Mouse (Mus musculus) R1 (cell line): ENCODE data around the gene Il17f.
"Not testable (repeated sequence)": the region's sequence is repeated elsewhere in the genome, so short reads cannot be mapped to it uniquely, and the experiment has no call there.

ENCODE experiments used
- DNase-seq: peaks from one replicate; pipeline ENCODE4 v3.0.0-alpha.2; 2018; ENCODE audit warnings: low read depth, low spot score

The Il17f gene

GRCm38 (mm10) chr1:20790517-20790916 lies at the start of gene Il17f:
TSS of gene Il17f (minus strand) at chr1:20790617.
- DNase-seq: not testable (repeated sequence)

GRCm38 (mm10) chr1:20839911-20840310 lies 49.5 kb upstream of the Il17f start:
- DNase-seq: no peak

GRCm38 (mm10) chr1:20836551-20837125 lies 46.2 kb upstream of the Il17f start:
- no peak for DNase-seq

- no peak for DNase-seq
These were observed 42.7 kb upstream of the Il17f start for GRCm38 (mm10) chr1:20833141-20833511.

- no peak for DNase-seq
These were observed 42.2 kb upstream of the Il17f start for GRCm38 (mm10) chr1:20832473-20833140.

GRCm38 (mm10) chr1:20830546-20830945 lies 40.1 kb upstream of the Il17f start:
- no peak for DNase-seq

- no peak for DNase-seq
These were observed 37.6 kb upstream of the Il17f start for GRCm38 (mm10) chr1:20828061-20828460.

GRCm38 (mm10) chr1:20825036-20825435 lies 34.6 kb upstream of the Il17f start:
- no peak for DNase-seq

- no peak for DNase-seq
These were observed 33.5 kb upstream of the Il17f start for GRCm38 (mm10) chr1:20823906-20824305.

- DNase-seq: no peak
These were observed 33.1 kb upstream of the Il17f start for GRCm38 (mm10) chr1:20823471-20823870.

GRCm38 (mm10) chr1:20820959-20821358 lies 30.5 kb upstream of the Il17f start:
- no peak for DNase-seq

GRCm38 (mm10) chr1:20819771-20820605 lies 29.6 kb upstream of the Il17f start, which contains the start of gene Mcm3:
TSS of gene Mcm3 (minus strand) at chr1:20820312.
- peak; percentile 100 for DNase-seq

GRCm38 (mm10) chr1:20817596-20817995 lies 27.2 kb upstream of the Il17f start:
- DNase-seq: no peak

- DNase-seq: peak; percentile 52
These were observed 26.8 kb upstream of the Il17f start for GRCm38 (mm10) chr1:20817172-20817571.

- no peak for DNase-seq
These were observed 24.1 kb upstream of the Il17f start for GRCm38 (mm10) chr1:20814521-20814920.

GRCm38 (mm10) chr1:20804526-20804925 lies 14.1 kb upstream of the Il17f start:
- DNase-seq: no peak

- DNase-seq: peak; percentile 65
These were observed 11.4 kb upstream of the Il17f start for GRCm38 (mm10) chr1:20801682-20802390.

- DNase-seq: no peak
These were observed 10.9 kb upstream of the Il17f start for GRCm38 (mm10) chr1:20801275-20801674.

GRCm38 (mm10) chr1:20795178-20795577 lies 4.8 kb upstream of the Il17f start:
- no peak for DNase-seq

GRCm38 (mm10) chr1:20794760-20795159 lies 4.3 kb upstream of the Il17f start:
- no peak for DNase-seq

GRCm38 (mm10) chr1:20791414-20791813 lies 997 bp upstream of the Il17f start:
- no peak for DNase-seq

GRCm38 (mm10) chr1:20788419-20788818 lies 2.0 kb downstream of the Il17f start:
- no peak for DNase-seq
